Mouse (Mus musculus) spleen, adult 12 weeks (tissue): ENCODE measurements around the gene Tmed10.
A peak's percentile ranks its signal among the peaks of the same experiment; 100 is the strongest.

Experiments
- DNase-seq: peaks from one replicate; pipeline ENCODE4 v3.0.0; 2022; ENCODE audit warnings: low spot score

The Tmed10 gene

DNA sequence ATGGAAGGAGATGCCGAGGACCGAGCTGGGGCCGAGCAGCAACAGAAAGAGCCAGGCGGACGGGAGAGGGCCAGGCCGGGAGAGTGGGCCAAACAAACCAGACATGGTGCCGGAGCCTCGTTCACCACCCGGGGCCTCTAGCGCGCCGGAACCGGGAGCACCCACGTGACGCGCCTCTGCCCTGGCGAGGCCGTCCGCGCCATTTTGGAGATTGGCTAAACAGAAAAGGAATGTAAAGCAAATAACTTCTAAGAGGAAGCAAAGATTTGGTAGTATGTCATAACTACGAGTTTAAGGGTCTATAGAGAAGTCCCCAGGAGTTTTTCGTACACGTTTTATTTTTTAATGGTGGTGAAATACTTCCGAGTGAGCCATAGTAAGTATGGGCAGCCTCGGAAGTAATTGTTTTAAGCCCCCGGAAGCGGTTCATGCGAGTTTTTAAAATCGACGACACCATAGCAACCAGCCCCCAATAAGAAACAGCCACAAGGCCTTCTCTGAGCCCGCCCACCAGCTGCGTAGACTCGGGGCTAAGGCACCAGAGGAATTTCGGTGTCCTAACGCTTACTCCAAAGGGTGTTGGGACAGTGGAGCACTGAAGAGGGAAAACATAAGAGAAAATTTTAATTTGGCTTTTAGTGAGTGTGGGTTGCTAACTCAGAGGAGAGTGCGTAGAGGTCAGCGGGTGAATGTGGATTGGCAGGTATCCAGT is at the start of gene Tmed10:
Gene Tmed10, minus strand, starts transcription at position 287 of the 712 bp plus-strand sequence.
- DNase-seq, result peak; percentile 81

DNA sequence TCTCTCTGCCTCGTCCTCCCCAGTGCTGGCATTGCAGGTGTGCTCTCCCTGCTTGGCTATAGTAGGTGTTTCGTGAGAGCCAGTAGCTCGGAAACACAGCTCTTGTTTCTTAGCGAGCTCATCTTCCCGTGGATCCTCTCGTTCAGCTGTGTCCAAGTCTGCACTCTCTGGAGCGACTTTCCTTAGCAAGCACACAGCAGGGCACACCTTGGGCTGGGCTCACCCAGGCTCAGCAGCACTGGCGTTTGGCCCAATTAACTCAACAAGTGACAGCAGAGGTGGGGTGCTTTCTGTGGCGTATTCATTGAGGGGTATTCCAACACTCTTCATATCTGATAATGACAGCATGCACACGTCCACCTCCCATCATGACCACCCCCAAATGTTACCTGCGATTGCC is 48.6 kb upstream of the Tmed10 start:
- no peak for DNase-seq

DNA sequence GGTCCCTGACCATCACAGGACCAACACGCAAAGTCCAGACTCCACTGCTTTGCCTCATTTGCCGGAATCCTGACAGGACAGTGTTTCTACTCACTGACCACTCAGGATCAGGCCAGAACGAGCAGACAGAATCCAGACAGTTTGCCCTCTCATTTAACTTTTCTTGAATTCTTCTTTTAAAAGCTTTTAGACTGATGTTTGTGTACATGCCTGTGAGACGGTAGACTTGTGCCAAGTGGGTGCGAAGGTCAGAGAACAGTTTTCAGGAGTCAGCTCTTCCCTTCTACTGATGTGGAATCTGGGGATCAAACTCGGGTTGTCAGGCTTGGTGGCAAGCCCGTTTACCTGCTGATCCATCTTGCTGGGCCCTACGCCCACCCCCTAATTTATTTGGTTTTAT is 47.9 kb upstream of the Tmed10 start:
- DNase-seq, result no peak

DNA sequence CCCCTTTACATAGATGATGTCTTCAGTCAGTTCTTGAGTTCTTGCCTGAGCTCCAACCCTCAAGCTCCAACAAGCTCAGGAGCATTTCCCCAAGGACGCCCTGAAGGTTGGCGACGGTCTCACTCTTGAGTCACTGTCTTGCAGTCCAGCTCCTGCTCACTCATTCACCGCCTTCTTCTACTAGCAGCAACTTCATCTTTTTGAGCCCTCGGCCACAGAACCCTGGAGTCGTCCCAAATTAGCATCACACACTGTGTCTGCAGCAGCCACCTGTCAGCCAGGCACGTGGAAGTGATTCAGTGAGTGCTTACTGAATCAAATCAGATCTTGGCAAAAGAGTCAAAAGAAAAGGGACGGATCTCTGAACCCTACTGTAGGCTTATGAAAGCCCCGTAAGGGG is 46.3 kb upstream of the Tmed10 start:
- DNase-seq, result no peak

DNA sequence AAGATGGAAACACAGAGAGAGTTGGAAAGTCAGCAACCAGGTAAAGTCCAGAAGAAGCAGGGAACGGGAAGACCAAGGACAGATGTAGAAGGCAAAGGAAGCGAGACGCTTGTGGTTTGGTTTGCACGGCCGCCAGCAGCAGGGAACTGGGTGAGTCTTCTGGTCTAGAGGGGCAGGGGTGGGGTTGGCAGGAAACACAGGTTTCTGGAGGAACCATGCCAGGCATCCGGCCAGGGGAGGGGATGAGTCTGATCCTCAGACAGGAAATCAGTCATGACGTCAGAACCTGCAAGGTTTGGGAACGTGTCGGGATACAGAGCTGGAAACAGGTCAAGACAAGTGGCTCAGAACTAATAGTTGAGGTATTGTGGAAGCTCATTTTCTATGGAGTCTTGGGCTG is 43.2 kb upstream of the Tmed10 start:
- DNase-seq, result no peak

DNA sequence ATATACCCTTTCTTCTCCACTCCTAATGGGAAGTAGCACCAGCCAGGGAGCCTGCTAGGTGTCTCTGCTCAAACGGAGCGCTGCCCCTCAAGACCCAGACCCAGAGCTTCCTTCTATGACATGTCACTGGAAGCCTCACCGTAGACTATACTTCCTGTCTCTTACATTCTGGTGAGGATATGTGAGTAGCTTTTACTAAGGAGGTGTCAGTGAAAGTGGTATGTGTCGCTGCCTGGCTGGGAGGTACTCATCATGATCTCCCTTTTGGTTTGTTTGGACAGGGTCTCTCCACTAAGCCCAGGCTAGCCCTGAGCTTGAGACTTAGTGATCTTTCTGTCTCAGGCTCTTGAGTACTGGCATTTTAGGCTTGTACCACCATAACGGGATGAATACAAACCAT is 41.7 kb upstream of the Tmed10 start:
- DNase-seq, result no peak

DNA sequence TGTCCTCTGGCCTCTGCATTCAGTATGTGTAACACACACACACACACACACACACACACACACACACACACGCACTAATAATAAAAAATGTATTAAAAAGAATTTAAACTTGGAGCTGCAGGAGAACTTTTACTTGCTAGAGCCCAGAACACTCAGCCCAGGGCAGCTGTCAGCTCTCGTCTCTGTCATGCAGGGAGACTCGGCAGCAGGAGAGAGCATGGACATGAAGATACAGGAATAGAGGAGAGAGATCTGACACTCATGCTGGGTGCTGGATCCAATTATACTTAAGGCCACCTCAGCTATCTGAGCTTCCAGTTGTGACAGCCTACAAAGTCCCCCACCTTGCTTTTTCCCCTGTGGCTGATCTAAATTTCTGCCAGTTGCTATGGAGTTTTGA is 41.2 kb upstream of the Tmed10 start:
- DNase-seq, result no peak

DNA sequence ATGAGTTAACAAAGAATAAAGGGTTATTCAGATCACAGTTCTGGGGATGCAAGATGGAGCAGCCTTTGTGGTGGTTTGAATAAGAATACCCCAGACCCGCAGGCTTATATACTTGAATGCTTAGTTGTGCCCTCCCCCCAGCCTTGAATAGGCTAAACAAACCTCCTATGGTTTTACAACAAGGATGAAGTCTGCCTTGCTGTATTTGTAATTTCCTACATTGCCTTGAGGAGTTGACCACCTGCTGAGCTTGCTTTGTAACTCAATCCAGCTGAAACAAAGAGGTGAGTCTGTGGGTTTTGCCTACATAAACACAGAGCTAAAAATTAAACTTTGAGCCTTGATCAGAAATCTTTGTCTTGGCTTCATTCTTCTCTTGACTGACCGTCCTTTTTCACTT is 36.5 kb upstream of the Tmed10 start:
- DNase-seq, result no peak

DNA sequence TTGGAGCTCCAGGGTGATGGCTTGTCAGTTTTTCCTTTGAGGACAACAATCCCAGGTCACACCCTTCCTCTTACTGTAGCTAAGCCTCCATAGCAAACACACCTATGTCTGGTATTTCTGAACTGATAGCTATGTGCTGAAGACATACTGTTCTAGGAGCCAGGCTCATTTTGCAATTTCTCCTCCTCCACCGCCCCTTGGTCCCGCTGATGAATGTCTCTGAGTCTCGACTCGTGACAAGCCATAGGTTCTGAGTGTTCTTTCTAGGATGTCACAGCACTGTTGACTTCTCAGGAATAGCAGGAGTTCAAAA is 23.3 kb upstream of the Tmed10 start:
- DNase-seq, result no peak

DNA sequence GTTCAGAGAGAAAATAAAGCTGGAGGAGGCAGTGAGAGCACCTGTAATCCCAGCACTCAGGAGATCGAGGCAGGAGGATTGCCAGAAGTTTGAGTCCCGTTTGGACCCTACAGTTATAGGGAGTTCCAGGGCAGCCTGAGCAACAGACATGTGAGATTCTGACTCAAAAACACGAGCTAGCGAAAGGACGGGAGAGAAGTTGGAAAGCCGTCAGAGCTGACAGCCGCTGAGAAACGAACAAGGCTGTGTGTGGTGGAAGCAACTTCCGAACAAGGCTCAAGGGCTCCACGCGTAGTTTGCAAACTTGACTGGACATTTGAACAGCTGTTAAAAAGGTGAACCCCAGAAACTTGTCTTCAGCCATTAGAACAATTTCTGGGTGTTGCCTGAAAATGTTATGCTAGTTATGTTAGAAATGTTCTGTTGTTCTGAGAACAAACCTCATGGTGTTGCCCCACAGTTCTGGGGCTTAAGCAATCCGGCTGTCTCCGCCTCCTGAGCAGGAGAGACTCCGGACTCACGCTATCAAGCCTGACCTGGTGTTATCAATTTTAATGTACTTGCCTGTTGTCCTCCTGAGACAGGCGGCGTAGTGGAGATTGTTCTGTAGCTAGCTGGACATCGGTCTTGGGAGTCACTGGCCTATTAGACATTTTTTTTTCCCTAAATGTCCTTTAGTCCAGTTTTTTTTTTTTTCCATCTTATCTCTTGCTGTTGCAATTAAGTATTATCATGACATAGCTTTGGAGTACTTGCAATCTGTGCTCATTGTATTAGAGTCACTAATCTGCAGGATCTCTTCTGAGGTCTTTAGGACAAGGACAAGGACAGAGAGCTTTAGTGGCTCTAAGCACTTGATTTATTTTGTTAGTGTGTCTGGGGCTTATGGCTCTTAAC is 22.7 kb upstream of the Tmed10 start:
- DNase-seq, result no peak

DNA sequence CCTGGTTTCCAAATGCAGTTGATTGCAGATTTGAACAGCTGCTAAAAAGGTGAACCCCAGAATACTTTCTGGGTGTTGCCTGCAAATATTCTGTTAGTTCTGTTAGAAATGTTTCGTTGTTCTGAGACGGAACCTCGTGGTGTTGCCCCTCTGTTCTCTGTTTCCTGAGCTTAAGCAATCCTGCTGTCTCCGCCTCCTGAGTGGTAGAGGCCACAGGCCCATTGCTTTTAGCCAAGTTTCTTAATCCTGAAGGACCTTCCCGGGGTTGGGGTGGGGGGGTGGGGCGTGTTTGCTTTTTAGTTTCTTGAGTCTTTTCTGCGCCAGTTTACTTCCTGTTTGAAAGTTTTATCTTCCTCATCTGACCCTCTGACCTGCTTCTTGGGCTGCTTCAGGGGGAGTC is 19.3 kb upstream of the Tmed10 start:
- no peak for DNase-seq

DNA sequence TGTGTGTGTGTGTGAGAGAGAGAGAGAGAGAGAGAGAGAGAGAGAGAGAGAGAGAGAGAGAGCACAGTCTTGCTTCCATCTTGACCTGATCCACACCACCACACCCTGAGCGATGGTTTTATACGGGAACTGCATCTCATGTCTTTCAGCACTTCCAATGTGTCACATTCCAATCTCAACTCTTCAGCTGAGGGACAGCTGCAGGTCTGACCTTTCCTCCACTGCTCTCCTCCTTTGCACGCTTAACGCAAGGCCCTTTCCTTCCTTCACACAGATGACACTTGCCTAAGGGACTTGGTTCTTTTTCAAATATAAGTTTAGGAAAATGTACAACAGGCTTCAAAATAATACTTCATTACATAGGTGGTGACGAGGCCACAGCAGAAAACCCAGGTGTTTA is 18.9 kb upstream of the Tmed10 start:
- DNase-seq, result no peak

DNA sequence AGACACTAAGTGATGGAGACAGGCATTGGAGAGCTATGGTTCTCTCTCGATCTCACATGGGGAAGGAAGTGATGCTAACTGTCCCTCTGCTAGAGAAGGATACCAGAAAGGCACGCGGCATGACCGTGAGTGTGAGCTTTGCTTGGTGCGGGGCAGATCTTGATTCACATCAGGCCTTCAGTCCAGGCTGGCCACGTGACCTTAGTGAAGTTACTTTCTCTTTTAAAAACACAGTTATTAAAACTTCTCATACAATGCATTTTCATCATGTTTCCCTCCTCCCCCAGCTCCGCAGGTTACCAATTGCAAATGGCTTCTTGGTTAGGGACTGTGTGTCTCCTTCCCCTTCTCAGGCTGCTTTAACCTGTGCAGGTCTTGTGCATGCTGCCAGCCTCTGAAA is 16.5 kb upstream of the Tmed10 start:
- no peak for DNase-seq

DNA sequence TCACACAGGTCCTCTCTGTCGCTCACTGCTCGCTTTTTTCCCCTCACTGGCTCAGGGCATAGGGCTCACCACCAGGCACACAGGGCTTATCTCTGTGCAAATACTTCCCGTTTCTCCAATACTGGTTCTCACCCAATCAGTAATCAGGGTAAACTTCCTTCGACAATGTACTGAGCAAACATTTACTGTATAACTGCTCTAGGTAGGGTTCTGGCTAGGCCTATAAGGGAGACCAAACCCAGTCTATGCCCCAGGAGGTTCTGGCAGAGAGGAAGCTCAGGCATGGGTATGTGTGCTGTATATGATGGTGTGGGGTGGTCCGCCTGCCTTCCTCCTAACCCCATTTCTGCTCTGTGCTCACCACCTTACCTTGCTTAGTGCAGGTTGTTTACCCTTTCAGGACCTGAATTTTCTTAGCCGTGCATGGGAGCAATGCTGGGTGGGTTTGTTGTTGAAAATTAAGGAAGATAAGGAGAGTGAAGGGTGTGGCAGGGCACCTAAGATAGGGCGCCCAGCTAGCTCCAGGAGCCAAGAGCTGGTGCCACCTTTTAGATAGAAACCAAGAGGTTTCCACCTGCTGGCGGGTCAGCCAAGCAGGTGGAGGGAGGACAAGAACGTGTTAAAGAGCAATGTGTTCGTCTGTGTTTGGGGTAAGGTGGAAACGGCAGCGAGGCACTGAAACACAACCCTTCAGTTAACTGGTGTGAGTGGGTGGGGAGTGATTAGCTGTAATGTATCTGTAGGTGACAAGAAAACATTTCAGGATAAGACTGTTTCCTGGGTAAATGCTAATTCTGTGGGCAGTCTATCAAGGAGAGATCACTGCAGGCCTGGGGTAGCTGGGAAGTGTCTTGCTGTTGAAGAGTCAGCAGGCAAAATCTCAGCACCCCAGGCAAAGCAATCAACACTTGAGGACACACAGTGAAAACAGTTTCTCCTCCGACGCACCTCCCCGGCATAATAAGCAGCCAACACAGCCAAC is 14.8 kb upstream of the Tmed10 start:
- DNase-seq, result no peak

DNA sequence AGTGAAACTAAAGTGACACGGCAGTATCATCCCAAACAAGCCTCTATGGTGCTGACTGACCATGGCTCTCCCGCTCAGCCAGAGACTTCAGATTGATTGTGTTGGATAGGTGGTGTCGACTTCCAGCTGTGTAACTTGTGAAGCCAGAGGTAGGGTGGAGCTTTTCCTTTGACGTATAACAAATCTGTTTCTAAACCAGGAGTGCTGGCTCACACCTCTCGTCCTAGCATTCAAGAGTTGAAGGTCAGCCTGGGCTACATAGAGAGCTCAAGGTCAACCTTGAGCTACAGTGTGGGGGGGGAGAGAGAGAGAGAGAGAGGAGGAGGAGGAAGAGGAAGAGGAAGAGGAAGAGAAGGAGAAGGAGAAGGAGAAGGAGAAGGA is 11.3 kb upstream of the Tmed10 start:
- DNase-seq, result no peak

DNA sequence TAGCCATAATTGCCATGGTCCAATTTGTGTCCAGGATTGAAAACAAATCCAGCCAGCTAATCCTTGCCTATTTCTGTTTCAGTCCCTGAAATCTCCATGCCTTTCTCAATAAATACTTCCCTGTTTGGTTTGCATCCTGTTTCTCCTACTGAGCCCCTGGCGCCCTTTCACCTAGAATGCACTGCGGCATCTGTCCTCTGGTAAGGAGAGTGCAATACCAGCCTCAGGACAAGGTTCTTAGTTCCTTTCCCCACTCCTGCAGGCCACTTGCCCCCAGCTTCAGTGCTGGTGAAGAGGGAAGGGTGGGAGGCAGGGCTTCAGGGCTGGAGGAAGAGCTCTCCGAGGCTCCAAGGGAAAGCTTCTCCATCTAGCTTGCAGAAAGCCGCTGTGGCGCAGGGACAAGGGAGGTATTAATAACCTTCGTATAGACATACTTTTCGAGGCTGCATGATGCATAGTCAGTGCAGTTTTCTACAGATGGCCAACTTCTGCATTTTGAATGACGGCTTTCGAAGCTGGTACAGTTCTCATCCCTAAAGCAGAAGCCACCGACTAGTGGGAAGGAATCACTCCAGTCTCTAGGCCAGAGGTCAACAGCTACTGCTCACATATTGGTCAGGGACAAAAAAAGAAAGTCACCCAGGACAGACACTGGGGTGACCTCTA is 10.8 kb upstream of the Tmed10 start:
- no peak for DNase-seq

DNA sequence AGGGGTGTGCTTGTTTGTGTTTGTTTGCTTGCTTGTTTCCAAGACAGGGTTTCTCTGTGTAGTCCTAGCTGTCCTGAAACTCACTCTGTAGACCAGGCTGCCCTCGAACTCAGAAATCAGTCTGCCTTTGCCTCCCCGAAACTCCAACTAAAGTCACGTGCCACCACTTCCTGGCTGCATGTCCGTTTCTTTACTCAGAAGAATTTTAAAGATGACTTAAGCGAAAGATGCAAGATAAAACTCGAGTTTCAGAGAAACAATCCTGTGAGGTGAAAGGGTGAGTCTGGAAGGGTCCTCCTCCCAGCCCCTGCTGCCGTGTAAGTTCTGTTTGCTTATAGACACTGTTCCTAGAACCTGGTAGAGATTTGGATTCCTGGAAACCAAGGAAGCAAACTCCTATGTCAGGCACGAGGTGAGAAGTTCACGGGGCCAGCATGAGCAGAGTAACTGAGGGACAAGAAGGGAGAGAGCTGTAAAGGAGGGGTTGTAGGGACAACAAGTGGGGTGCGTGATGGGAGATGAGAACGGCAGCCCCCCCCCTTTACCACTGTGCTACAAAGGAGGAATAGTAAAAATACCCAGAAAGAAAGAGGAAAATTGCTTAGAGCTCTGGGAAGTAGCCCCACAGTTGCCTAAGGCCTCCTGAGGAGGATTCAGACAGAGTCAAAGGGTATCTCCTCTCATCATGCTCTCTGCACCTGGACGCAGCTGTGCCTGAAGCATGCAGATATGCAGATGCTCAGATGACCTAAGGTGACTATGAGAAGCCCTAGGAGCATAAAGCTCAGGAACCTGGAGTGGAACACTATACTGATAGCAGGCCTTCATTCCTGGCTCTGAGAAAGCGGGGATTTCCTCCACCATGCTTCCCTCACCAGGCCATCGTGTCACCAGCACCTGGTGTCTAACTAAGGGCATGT is 8.4 kb upstream of the Tmed10 start:
- no peak for DNase-seq

DNA sequence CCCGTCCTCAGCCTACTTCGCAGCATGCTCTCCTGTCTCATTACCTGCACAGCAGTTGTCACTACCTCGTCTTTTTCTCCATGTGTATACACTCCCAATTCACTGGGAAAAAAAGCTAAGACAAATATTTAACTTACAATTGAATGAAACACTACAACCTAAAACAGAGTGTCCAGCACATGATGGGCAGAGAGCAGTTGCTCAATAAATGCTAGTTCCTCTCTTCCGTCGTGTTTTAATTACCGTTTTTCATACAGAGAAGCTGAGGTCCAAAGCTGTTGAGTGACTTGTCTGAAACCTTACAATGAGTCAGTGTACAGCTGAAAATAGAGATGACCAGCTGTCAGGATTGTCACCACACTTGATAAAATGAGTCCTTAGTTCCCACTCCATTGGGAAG is 6.9 kb upstream of the Tmed10 start:
- no peak for DNase-seq

DNA sequence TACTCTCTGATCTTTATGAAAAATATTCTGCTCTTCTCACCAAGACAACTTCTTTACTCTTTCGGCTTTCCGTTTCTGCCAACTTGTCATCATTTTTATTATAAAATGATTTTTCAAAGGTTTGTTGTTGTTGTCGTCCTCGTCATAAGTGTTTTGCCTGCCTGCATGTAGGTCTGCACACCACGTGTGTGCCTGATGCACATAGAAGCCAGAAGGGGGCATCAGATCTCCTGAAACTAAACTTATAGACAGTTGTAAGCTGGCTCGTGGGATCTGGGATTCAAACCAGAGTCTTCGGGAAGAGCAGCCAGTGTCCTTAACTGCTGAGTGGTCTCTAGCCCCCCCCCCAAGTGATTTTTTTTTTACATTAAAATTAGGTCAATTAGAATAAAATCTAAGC is 6.3 kb upstream of the Tmed10 start:
- no peak for DNase-seq

DNA sequence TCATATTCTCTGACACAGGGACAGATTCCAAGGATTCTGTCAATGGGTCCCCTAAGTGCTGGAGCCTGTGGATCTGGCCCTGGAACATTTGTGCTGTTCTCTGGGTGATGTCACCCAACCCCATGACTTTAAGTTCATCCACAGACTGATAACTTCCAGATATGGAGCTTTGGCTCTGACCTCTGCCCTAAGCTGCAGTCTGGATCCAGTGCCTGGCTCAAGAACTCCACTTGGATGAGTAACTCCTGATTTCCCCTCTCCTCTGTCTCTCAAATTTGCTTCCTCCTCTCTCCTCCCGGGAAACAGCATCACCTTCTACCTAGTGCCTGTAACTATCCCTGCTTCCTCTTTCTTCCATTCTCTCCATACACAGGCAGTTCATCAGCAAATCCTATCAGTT is 5.7 kb upstream of the Tmed10 start:
- no peak for DNase-seq

DNA sequence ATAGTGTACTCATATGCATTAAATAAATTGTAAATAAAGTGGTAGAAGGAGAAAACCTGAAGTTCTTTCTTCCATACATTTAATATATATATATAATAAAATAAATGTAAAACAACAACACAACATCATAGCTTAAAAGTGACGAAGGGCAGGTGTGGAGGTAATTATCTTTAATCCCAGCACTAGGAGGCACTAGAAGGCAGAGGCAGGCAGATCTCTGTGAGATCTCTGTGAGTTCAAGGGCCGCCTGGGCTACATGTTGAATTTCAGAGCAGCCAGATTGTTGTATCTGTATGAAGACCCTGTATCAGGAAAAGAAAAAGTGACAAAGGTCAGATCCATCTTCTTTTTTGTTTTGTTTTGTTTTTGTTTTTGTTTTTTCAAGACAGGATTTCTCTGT is 3.6 kb upstream of the Tmed10 start:
- no peak for DNase-seq
